Mouse (Mus musculus): ENCODE results near the gene Nkx2-5.

Nkx2-5 gene

GRCm38 (mm10) chr17:26835956-26836355, 8.9 kb downstream of the Nkx2-5 start:
- no peak for DNase-seq

GRCm38 (mm10) chr17:26834966-26835755, 9.6 kb downstream of the Nkx2-5 start:
- DNase-seq = no peak

GRCm38 (mm10) chr17:26834302-26834965, 10.4 kb downstream of the Nkx2-5 start:
- DNase-seq = no peak

- no peak for DNase-seq
These were observed 11.0 kb downstream of the Nkx2-5 start for GRCm38 (mm10) chr17:26833806-26834205.

- no peak for DNase-seq
These were observed 18.7 kb downstream of the Nkx2-5 start for GRCm38 (mm10) chr17:26826131-26826530.

GRCm38 (mm10) chr17:26817776-26818175, 27.0 kb downstream of the Nkx2-5 start:
- DNase-seq = no peak

GRCm38 (mm10) chr17:26816810-26817209, 28.0 kb downstream of the Nkx2-5 start:
- no peak for DNase-seq

GRCm38 (mm10) chr17:26813497-26813896, 31.3 kb downstream of the Nkx2-5 start:
- DNase-seq = no peak

- DNase-seq = no peak
These were observed 32.2 kb downstream of the Nkx2-5 start for GRCm38 (mm10) chr17:26812607-26813006.

- DNase-seq = no peak
These were observed 41.9 kb downstream of the Nkx2-5 start for GRCm38 (mm10) chr17:26802886-26803285.

- no peak for DNase-seq
These were observed 47.3 kb downstream of the Nkx2-5 start for GRCm38 (mm10) chr17:26797379-26798128.

GRCm38 (mm10) chr17:26795386-26795785, 49.4 kb downstream of the Nkx2-5 start:
- DNase-seq = no peak

- peak; percentile 54 for DNase-seq
These were observed 50.1 kb downstream of the Nkx2-5 start for GRCm38 (mm10) chr17:26794744-26795143.

- no peak for DNase-seq
These were observed 51.6 kb downstream of the Nkx2-5 start for GRCm38 (mm10) chr17:26793068-26793765.

GRCm38 (mm10) chr17:26792096-26792495, 52.7 kb downstream of the Nkx2-5 start:
- no peak for DNase-seq

GRCm38 (mm10) chr17:26791580-26791979, 53.2 kb downstream of the Nkx2-5 start:
- no peak for DNase-seq

GRCm38 (mm10) chr17:26790269-26791214, 54.3 kb downstream of the Nkx2-5 start:
- DNase-seq = no peak

- no peak for DNase-seq
These were observed 55.1 kb downstream of the Nkx2-5 start for GRCm38 (mm10) chr17:26789460-26790268.

GRCm38 (mm10) chr17:26788986-26789385, 55.8 kb downstream of the Nkx2-5 start:
- no peak for DNase-seq

All from thymus, postnatal 14 days (tissue).